39 mouse cellular contexts compared by ENCODE assay signal in genomic region chr6:87302746-87303145, GRCm38 (mm10). TPM values are rescaled to one million over a fixed set of nuclear protein-coding genes. Genes with fewer than 3 reads are reported as not detected.
DNase-seq lines count a peak whose midpoint lies in the region; ATAC-seq and TF ChIP-seq lines count a peak whose summit lies in the region.
"Had no signal": no experiment of that assay in that cellular context is flagged by ENCODE, and none has a peak within 500 bp of the region (broad histone marks: within the 10 kb centered on the region; RNA-seq: fewer than 3 reads in every experiment).

No protein-coding gene starts in this region.

- no peak overlapping the region for H3K4me3 ChIP-seq in embryonic fibroblast, embryonic 13.5 days (ENCODE audit: insufficient read depth, low read length)
- no peak overlapping the region for H3K4me3 ChIP-seq in limb, embryonic 13.5 days
- H3K4me3 ChIP-seq in midbrain, embryonic 15.5 days: no peak overlapping the region
- H3K4me3 ChIP-seq: erythroblast, embryonic 14.5 days; forebrain, embryonic 12.5 days; heart, embryonic 13.5 days; hindbrain, embryonic 15.5 days; lung, embryonic 15.5 days; megakaryocyte, embryonic 14.5 days; midbrain, embryonic 12.5 days; stomach, embryonic 15.5 days had no signal

- no peak for TF ChIP-seq POLR2A in embryonic fibroblast, embryonic 13.5 days (IDR thresholded peaks at IDR 0.05; ENCODE audit: low read depth, low read length)

- no peak for TF ChIP-seq CTCF in embryonic fibroblast, embryonic 13.5 days (IDR thresholded peaks at IDR 0.05; ENCODE audit: borderline replicate concordance, insufficient read depth, low read length)

- peak; percentile 64 for ATAC-seq in limb, embryonic 13.5 days (ENCODE audit: low FRiP score, low read depth)
- no peak for ATAC-seq in midbrain, embryonic 15.5 days (replicated peaks)
- ATAC-seq: forebrain, postnatal 0 days; inflammation-experienced regulatory T-cells, adult 6 months had no signal

- no peaks in the 10 kb centered on the region for H3K27me3 ChIP-seq in limb, embryonic 13.5 days
- H3K27me3 ChIP-seq in midbrain, embryonic 15.5 days (replicated peaks): no peaks in the 10 kb centered on the region
- H3K27me3 ChIP-seq: forebrain, embryonic 12.5 days; heart, embryonic 13.5 days; hindbrain, embryonic 15.5 days; lung, embryonic 15.5 days; midbrain, embryonic 12.5 days; stomach, embryonic 15.5 days had no signal

- peaks cover 36% of the 10 kb centered on the region for H3K36me3 ChIP-seq in limb, embryonic 13.5 days
- H3K36me3 ChIP-seq in midbrain, embryonic 15.5 days (replicated peaks): no peaks in the 10 kb centered on the region
- H3K36me3 ChIP-seq: forebrain, embryonic 12.5 days; hindbrain, embryonic 15.5 days; midbrain, embryonic 12.5 days; stomach, embryonic 15.5 days had no signal

- H3K4me2 ChIP-seq in limb, embryonic 13.5 days (replicated peaks): peak overlapping the region; percentile 35; the same call in 1 of the 2 replicates
- H3K4me2 ChIP-seq in midbrain, embryonic 15.5 days: no peak overlapping the region
- H3K4me2 ChIP-seq: forebrain, embryonic 12.5 days; heart, embryonic 13.5 days; hindbrain, embryonic 15.5 days; liver, embryonic 11.5 days; lung, embryonic 15.5 days; midbrain, embryonic 12.5 days; stomach, embryonic 15.5 days had no signal

- no peaks in the 10 kb centered on the region; the same call in 1 of the 2 replicates for H3K9me3 ChIP-seq in limb, embryonic 13.5 days
- no peaks in the 10 kb centered on the region for H3K9me3 ChIP-seq in midbrain, embryonic 15.5 days
- H3K9me3 ChIP-seq: forebrain, embryonic 12.5 days; heart, embryonic 13.5 days; hindbrain, embryonic 15.5 days; lung, embryonic 15.5 days; megakaryocyte, embryonic 14.5 days; midbrain, embryonic 12.5 days; stomach, embryonic 15.5 days had no signal

- WGBS in limb, embryonic 13.5 days: 31% methylated on average over 5 of the region's 5 CpGs
- WGBS in midbrain, embryonic 15.5 days: 62% methylated on average over 5 of the region's 5 CpGs

- H3K9ac ChIP-seq in limb, embryonic 13.5 days: no peak overlapping the region
- no peak overlapping the region for H3K9ac ChIP-seq in midbrain, embryonic 15.5 days
- H3K9ac ChIP-seq: forebrain, embryonic 12.5 days; forebrain, postnatal 0 days; heart, embryonic 13.5 days; hindbrain, embryonic 15.5 days; lung, embryonic 15.5 days; midbrain, embryonic 12.5 days; stomach, embryonic 15.5 days had no signal

- peak overlapping the region; percentile 70 for H3K27ac ChIP-seq in embryonic fibroblast, embryonic 13.5 days (ENCODE audit: insufficient read depth, low read length)
- peak overlapping the region; percentile 76 for H3K27ac ChIP-seq in limb, embryonic 13.5 days
- no peak overlapping the region for H3K27ac ChIP-seq in midbrain, embryonic 15.5 days
- H3K27ac ChIP-seq: forebrain, embryonic 12.5 days; heart, embryonic 13.5 days; hindbrain, embryonic 15.5 days; lung, embryonic 15.5 days; midbrain, embryonic 12.5 days; stomach, embryonic 15.5 days had no signal

- DNase-seq in embryo, embryonic 11 days: peak; percentile 14
- no peak for DNase-seq in embryo, embryonic 9.5 days (ENCODE audit: extremely low spot score)
- DNase-seq in NIH3T3 (ENCODE audit: low read depth): peak; percentile 54
- no peak for DNase-seq in left cerebral cortex, adult 8-10 months (ENCODE audit: low spot score in 2 of 2)
- DNase-seq in spleen, adult 12 weeks (ENCODE audit: low spot score): no peak
- DNase-seq: adrenal gland, postnatal 25 days; cerebellum, adult 11-12 months; cerebellum, adult 9-11 months; forebrain, postnatal 0 days; gastrocnemius, postnatal 25 days; heart, adult 11 months; heart, postnatal 10 days; kidney, adult 11 months; kidney, postnatal 14 days; lung, postnatal 4 days had no signal

- H3K4me1 ChIP-seq in embryonic fibroblast, embryonic 13.5 days (ENCODE audit: control insufficient read depth, insufficient read depth, low read length): peaks cover 3% of the 10 kb centered on the region; the same call in 1 of the 2 replicates
- peaks cover 65% of the 10 kb centered on the region for H3K4me1 ChIP-seq in limb, embryonic 13.5 days
- H3K4me1 ChIP-seq in midbrain, embryonic 15.5 days: peaks cover 5% of the 10 kb centered on the region
- H3K4me1 ChIP-seq: heart, embryonic 13.5 days; lung, embryonic 15.5 days; stomach, embryonic 15.5 days had no signal

RNA-seq across cellular contexts. Expression of gene Antxr1, which starts 32.9 kb away (rescaled TPM):
- polyA plus RNA-seq in embryonic fibroblast, embryonic 13.5 days (2011; ENCODE audit: insufficient read length, low read depth, missing spikeins): 172 and 200 TPM in 2 replicates
- polyA plus RNA-seq in limb, embryonic 13.5 days (2015; fragmentation: Nextera tagmentation; extraction: Ambion mirVana): 20.2 and 21.1 TPM in 2 replicates
- total RNA-seq in left cerebral cortex, adult 8-10 months (2022): 10 to 100 TPM; 15.7 to 18.7 (median 16.2) TPM
- polyA plus RNA-seq in midbrain, embryonic 15.5 days (2015; fragmentation: Nextera tagmentation; extraction: Ambion mirVana): 3.4 and 3.9 TPM in 2 replicates
- total RNA-seq: MEL; monocyte, adult 5-6 weeks had no signal
- polyA plus RNA-seq: erythroblast, embryonic 14.5 days had no signal

RNA-seq across cellular contexts. Expression of gene Gkn1, which starts 48.0 kb away (rescaled TPM):
- polyA plus RNA-seq in embryonic fibroblast, embryonic 13.5 days (2011; ENCODE audit: insufficient read length, low read depth, missing spikeins): not detected in 2 replicates
- polyA plus RNA-seq in limb, embryonic 13.5 days (2015; fragmentation: Nextera tagmentation; extraction: Ambion mirVana): not detected in 2 replicates
- total RNA-seq in left cerebral cortex, adult 8-10 months (2022): under 1 TPM in 1 of 4 experiments, not detected in 3; 0.30 TPM
- not detected in 2 replicates for polyA plus RNA-seq in midbrain, embryonic 15.5 days (2015; fragmentation: Nextera tagmentation; extraction: Ambion mirVana)
- total RNA-seq: adrenal gland, adult 18-20 months; adrenal gland, postnatal 25 days; common myeloid progenitor, adult 5-6 weeks; forebrain, postnatal 0 days; gastrocnemius, postnatal 25 days; heart, postnatal 10 days; hematopoietic stem cell, adult 5-6 weeks; layer of hippocampus, postnatal 10 days; left cerebral cortex, adult 18-20 months; MEL; monocyte, adult 5-6 weeks had no signal
- polyA plus RNA-seq: erythroblast, embryonic 14.5 days; forebrain, embryonic 12.5 days; forebrain, postnatal 0 days; heart, embryonic 13.5 days; hindbrain, embryonic 15.5 days; inflammation-experienced regulatory T-cells, adult 6 months; kidney, embryonic 14.5 days; liver, embryonic 11.5 days; liver, embryonic 16.5 days; lung, embryonic 15.5 days; midbrain, embryonic 12.5 days; neural tube, embryonic 14.5 days; urinary bladder, adult 2 months had no signal

Comparison
In these comparisons a context has a peak if more than half of its experiments do, and no peak if none do; other contexts are left out.
1. DNase-seq: peak in embryo, embryonic 11 days (single experiment) and NIH3T3 (single experiment); none in embryo, embryonic 9.5 days (single experiment), left cerebral cortex, adult 8-10 months (0 of 2) and spleen, adult 12 weeks (single experiment).